Mouse (Mus musculus): ENCODE data around the gene Sh2d6.

DNA sequence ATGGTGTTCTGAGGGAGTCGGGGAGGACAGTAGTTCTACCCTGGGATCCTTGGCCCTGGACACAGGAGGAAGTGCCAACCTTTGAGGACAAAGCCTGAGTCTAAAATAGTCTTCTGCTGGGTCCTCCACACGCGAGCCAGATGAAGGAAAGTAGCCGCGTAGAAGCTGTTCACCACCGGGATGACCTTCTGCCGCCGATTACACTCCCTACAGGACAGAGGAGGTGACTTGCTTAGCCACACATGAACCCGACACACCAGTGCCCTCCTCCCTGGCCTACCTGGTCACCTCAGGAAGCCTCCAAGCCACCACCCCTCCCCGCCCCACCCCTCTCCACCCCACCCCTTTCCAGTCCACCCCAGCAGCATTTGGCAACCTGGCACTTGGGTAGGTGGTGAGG is 47.2 kb upstream of the Sh2d6 start:
- TF ChIP-seq POLR2A (IDR thresholded peaks at IDR 0.05; ENCODE audit: control insufficient read depth, low read depth, low read length) (no peak), CTCF (IDR thresholded peaks at IDR 0.05; ENCODE audit: control insufficient read depth, insufficient read depth, insufficient replicate concordance, low read depth, low read length) (no peak)

Measured in testis, adult 2 months (tissue).